Mouse (Mus musculus): ENCODE measurements around the gene Vsx1.

Gene Vsx1

GRCm38 (mm10) chr2:150667820-150668766 is 21.1 kb downstream of the Vsx1 start, which contains the start of gene Acss1:
Gene Acss1, minus strand, starts transcription at chr2:150668500.
- DNase-seq (ENCODE audit: low spot score): peak; percentile 50

DNA sequence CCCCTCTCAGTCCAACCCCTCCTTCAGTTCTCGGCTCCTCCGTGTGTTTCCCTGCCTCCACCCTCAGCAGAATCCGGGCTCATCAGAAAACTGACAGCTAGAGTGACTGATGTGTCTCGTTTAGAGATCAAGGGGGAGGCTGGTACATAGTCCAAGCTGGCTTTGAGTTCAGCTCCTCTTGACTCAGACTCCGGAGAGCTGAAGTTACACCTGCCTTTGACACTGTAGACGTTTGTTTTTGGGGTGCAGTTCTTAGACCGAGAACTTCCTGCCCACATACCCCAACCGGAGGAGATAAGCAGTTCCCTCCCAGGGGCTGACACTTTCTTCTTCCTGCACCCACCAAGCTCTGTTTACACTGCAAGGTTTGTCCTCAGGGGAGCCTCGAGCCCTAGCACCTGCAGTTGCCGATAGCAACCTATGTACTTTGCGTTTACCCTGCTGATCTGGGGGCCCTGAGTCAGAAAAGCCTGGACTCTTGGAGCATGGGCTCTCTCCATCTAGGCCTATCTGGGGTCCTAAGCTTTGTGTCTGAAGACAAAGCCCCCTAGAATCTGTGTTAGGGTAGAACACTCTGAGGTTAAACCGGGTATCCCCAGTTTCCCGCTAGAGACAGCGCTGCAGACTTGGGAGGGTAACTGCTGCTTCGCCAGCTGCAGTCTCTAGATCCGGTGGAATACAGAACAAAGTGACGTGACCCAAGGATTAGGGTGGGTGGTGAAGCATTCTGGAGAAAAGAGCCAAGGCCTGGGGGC is 21.9 kb downstream of the Vsx1 start:
- DNase-seq (ENCODE audit: low spot score): no peak

GRCm38 (mm10) chr2:150666723-150667064 is 22.5 kb downstream of the Vsx1 start:
- no peak for DNase-seq (ENCODE audit: low spot score)

DNA sequence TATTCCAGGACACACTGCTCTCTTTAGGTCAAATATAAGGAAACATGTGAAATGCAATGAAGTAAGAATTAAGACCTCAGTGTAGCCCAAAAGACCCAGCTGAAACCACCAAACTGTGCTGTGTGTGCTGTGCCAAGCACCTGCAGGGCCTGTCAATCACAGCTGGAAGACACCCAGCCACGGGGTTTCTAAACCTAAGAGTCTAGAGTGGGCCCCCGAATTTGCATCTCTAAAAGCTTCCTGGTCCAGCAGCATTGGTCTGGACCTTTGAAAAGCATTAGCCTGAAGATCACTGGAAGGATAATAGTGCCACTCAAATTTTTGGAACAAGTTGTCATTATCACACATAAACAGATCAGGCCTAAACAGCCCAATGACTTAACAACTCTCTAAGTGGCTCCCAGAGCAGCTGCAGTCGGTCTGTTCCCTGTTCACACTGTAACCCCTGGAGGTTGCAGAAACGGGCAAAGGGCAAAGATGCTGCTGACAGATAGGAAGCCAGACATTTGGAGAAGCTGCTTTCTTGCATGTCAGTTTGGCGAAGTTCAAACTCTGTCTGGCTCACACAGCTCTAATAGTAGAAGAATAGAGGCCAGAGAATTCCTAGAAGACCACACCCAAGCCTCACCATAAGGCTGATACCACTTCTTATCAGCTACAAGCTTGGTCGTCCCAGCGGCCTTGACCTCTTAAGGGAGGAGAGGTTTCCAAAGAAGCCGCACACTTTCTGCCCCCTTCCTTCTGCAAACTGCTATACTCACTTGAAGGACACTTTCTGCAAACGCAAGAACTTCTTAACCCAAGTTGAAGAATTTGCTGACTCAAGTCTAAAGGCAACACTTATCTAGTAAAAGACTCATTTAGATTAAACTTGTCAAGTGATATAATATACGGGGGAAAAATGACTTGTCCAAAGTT is 23.4 kb downstream of the Vsx1 start:
- no peak for DNase-seq (ENCODE audit: low spot score)

- no peak for DNase-seq (ENCODE audit: low spot score)
These were observed 24.2 kb downstream of the Vsx1 start for GRCm38 (mm10) chr2:150665006-150665405.

DNA sequence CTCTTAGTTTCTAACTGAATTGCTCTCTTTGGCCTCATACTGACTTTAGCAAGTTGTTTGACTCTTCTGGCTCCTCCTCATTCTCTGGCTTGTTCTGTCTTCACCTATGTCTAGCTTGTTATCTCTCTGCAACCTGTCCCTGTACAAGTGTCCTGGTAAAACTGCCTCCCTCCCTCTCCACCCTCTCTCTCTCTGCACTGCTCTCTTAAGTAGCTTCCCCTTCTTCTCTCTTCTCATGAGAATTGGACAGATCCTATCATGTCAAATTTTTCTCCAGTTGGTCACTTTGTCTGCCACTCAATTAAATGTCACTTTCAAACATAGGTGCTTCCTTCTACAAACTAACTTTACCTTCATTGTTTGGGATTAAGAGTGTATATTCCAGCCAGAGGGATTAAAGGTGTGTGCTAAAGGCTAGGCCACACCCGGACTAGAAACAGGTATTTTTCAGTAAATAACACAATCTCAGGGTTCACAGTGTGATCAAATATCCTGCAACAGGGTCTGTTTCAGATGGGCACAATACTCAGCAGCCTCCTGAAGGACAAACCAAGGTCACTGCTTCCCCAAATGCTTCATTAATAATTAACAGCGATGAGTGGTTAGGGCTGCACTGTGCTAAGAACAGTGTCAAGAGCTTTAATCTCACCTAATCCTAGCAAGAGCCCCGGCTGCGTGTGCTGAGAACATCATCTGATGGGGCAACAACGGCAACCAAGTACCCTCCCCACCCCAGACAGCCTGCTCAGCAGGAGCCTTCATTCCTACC is 24.8 kb downstream of the Vsx1 start:
- DNase-seq (ENCODE audit: low spot score): no peak

- no peak for DNase-seq (ENCODE audit: low spot score)
These were observed 25.9 kb downstream of the Vsx1 start for GRCm38 (mm10) chr2:150663255-150663654.

DNA sequence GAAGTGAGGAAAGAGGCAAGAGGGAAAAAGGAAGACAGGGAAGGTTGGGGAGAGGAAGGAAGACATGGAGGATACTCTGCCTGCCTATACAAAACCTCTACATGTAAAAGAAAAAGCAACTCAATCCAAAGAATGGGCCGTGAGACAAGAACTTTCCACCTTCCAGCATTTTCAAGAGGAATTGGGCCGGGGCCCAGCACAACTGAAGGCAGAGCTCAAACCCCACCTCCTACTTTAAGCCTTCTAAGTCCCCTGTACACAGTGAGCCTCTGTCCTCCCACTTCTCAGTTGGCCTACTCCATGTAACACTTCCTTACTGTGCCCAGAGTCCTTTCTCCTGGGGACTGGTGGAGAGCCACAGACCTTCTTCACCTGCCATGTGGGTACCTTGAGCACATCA is 27.2 kb downstream of the Vsx1 start:
- no peak for DNase-seq (ENCODE audit: low spot score)

DNA sequence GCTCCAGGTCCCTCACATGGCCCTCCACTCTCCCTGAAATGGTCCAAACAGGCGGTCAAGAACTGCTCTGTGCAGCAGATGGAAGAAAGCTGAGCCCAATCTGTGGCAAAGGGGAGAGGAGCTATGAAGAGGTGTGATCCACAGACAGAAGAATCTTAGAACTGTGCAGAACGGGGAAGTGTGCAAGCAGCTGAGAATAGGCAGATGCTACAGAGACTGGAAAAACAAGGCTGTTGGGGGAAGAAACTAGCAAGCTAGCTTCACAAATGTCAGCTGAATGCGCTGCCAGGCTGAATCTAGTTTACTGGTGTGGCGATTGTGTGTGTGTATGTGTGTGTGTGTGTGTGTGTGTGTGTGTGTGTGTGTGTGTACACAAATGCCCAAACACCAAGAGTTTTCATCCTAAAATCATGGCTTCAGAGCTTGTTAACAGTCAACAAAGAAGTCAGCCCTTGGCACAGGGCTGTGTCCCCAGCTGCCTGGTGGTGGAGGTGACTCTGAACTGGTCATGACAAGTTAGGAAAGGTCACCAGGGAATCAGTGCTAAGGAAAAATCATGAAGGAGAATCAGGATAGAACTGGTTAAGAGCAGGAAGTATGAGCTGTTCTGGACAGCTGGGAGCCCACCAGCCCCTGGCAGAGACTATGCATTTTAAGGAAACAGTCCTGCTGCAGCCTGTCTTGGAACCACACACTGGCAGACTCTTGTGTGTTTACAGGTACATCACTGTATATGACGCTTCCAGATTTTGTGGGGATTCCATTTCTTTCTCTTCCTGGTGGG is 28.3 kb downstream of the Vsx1 start:
- DNase-seq (ENCODE audit: low spot score): no peak

GRCm38 (mm10) chr2:150660049-150660448 is 29.1 kb downstream of the Vsx1 start:
- no peak for DNase-seq (ENCODE audit: low spot score)

- DNase-seq (ENCODE audit: low spot score): no peak
These were observed 32.0 kb downstream of the Vsx1 start for GRCm38 (mm10) chr2:150656975-150657768.

DNA sequence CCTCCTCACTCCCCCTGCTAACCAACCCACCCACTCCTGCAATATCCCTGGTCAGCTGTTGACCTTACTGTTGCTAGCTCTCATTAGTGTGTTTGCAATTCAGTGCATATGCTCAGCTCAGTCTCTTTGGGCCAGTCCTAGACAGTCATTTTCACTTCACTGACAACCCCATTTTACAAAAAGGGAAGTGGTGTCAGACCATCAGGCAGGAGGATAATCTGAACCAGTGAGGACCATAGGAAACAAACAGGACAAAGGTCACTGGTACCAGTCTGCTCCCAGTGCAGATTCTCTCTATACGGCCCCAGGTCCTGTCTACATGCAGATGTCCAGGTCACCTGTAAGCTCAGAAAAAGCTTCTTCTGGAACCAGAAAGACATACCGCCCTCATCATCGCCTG is 33.0 kb downstream of the Vsx1 start:
- DNase-seq (ENCODE audit: low spot score): no peak

- DNase-seq (ENCODE audit: low spot score): no peak
These were observed 33.9 kb downstream of the Vsx1 start for GRCm38 (mm10) chr2:150655290-150655689.

DNA sequence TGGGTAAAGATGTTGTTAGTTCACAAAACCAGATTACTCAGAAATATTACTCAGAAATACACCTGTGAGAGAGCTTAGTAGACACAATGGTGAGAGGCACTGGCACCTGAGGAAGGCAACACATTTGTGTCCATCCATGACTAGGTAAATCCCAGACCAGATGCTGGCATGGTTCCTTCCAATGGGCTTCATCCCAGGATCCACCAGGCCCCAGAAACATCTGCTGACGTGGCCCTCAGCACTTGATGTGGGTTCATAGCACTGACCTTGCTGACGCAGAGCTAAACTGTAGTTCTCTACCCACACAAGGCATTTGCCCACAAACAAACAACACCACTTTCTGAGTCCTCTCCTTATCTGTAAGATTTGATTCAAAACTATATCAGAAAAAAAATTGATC is 34.3 kb downstream of the Vsx1 start:
- DNase-seq (ENCODE audit: low spot score): no peak

DNA sequence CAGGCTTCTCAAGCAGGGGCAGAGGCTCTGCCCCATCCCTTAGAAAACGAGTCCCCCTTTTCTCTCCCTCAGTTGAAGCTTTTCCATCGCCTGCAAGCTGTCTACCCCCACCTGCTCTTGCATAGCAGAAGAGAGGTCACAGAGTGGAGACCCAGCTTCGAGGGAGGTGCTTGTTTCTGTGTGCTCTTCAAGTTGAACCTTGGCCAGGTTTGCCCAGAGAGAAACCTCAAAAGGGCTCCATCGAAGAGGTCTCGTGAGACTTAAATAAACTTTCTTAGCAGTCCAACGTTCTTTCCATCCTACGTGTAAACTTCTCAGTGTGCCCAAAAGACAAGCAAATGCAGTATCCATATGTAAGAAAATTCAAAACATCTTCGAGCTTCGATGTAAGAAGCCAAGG is 37.8 kb downstream of the Vsx1 start:
- DNase-seq (ENCODE audit: low spot score): no peak

GRCm38 (mm10) chr2:150650511-150651074 is 38.6 kb downstream of the Vsx1 start:
- no peak for DNase-seq (ENCODE audit: low spot score)

GRCm38 (mm10) chr2:150648300-150648895 is 40.8 kb downstream of the Vsx1 start:
- no peak for DNase-seq (ENCODE audit: low spot score)

DNA sequence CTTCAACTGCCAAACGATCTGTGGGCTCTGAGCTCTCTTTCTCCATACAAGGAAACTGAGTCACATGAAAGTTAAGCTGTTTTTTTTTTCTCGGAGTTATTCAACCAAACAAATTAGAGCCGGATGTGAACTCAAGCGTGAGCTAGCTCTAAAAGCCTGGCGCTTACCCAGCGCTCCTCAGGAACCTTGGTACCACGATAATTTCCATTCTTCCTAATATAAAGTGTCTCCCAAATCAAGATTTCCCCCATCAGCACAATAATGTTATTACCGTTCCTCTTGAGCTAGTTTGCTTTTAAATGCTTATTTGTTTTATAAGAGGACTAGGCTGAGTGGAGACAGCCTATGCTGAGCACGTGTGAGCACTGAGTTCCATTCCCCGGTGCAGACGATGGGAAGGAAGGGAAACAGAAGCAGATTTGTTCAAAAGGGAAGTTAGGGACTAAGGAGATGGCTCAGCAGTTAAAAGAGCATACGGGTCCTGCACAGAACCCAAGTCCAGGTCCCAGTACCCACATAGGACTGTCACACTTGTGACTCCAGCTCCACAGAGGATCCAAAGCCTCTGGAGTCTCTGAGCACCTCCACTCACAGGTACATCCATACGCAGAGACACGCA is 41.4 kb downstream of the Vsx1 start:
- DNase-seq (ENCODE audit: low spot score): no peak
